Mouse (Mus musculus) right cerebral cortex, postnatal 36 days (tissue): Measurements from ENCODE around the gene Fndc3b.

Experiments
- DNase-seq, 2 experiments: peaks; one replicate each; pipeline ENCODE4 v3.0.0; 2022; ENCODE audit warnings: low spot score in 2 of 2, mixed read lengths in 1 of 2

Gene Fndc3b

GRCm38 (mm10) chr3:27709096-27709905, 1.8 kb downstream of the Fndc3b start:
- DNase-seq = no peak

GRCm38 (mm10) chr3:27708581-27708980, 2.5 kb downstream of the Fndc3b start:
- DNase-seq = no peak

GRCm38 (mm10) chr3:27705761-27706160, 5.3 kb downstream of the Fndc3b start:
- no peak for DNase-seq

GRCm38 (mm10) chr3:27705056-27705455, 6.1 kb downstream of the Fndc3b start:
- DNase-seq = no peak

- no peak for DNase-seq
Measured at GRCm38 (mm10) chr3:27704641-27705040, 6.5 kb downstream of the Fndc3b start.

GRCm38 (mm10) chr3:27703531-27703930, 7.6 kb downstream of the Fndc3b start:
- no peak for DNase-seq

- DNase-seq = no peak
Measured at GRCm38 (mm10) chr3:27703081-27703480, 8.0 kb downstream of the Fndc3b start.

DNA sequence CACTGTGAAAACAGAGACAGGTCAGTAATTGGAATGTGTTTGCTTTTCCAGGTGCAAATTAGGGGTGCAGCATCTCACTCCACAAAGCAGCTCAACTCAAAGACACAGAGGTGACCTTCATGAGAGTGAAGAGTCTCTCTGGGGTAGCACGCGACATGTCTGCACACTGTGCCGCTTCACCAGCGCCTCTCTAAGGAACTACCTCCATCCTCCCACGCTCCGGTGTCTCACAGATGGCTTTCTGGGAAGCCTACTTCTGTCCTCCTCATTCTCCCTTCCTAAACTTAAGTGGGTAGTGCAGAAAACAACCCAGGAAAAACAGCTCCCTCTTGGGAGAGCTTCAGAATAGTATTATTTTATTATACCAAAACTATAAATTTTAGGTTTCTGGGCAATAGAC, 12.4 kb downstream of the Fndc3b start:
- peak; percentile 64 to 80 for DNase-seq

DNA sequence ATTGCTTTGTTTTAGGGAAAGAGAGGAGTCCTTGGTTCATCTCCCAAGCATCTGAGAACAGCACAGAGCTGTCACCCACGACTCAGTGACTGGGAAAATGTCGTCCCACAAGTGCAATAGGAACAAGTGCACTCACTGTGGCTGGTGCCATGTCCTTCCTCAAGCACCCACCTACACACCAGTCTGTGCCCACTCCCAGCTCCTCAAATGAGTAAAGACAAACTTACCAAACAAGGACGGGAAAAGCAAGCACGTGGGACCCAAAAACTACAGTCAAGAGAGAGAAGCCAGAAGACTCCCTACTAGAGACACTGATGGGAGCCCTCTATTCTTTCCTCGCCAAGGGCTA, 14.7 kb downstream of the Fndc3b start:
- peak in 1 of 2 experiments; percentile 23 for DNase-seq

GRCm38 (mm10) chr3:27695612-27696448, 15.3 kb downstream of the Fndc3b start:
- DNase-seq = no peak

DNA sequence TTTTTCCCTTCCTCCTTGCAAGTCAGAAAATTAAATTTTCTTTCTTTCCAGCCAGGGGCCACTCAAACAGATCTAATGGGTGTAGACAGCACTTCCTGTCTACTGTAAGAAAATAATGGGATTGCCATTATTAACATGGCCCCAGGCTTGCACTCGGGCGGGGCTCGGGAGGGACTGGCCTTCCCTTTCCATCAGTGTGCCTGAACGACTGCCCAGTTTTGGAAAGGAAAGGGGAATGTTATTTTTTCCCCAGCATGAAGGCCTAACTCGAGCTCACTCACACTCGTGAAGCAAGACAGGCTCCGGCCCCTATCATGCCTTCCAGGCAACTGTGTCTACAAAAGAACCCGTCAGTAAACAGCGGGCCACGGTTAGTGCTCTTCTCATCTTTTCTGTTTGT, 16.5 kb downstream of the Fndc3b start:
- DNase-seq = no peak

DNA sequence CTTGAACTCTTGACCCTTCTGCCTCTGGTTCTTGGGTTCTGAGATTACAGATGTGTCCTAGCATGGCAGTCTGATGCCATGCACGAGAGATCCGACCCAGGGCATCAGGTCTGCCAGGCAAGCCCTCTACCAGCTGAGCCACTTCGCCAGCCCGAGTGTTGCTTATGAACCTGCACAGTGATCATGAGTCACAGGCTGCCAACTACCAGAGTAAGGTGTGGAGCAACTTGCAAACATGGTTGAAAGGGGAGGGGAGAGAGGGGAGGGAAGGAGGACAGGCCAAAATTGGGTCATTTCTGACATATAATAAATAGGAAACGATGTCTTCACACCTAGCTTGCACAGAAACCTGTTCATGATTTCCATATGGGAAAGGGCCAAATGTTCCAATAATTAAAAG, 17.0 kb downstream of the Fndc3b start:
- DNase-seq = no peak

GRCm38 (mm10) chr3:27691486-27692160, 19.5 kb downstream of the Fndc3b start:
- no peak for DNase-seq

GRCm38 (mm10) chr3:27690030-27690429, 21.1 kb downstream of the Fndc3b start:
- no peak for DNase-seq

GRCm38 (mm10) chr3:27689149-27689865, 21.8 kb downstream of the Fndc3b start:
- no peak for DNase-seq

GRCm38 (mm10) chr3:27686732-27687491, 24.2 kb downstream of the Fndc3b start:
- DNase-seq = no peak

GRCm38 (mm10) chr3:27685650-27686208, 25.4 kb downstream of the Fndc3b start:
- DNase-seq = no peak

DNA sequence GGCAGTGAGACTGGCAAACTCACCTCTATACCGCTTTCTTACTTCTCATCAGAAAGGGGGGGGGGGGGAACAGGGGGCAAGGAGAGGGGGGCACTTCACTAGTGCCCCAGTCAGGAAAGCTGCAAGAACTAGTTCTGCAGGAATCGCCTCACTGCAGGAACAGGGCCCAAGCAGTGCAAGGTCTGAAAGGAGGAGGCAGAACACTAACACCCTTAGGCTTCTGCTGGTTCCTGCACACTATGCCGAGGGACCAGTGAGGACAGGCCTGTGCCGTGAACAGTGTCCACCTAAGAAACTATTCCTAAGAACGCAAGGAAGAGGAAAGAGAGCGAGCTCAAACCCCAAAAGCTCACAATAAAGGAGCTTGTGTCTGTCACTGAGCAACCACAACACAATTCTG, 26.0 kb downstream of the Fndc3b start:
- no peak for DNase-seq

GRCm38 (mm10) chr3:27683374-27683773, 27.7 kb downstream of the Fndc3b start:
- no peak for DNase-seq

GRCm38 (mm10) chr3:27677574-27677973, 33.5 kb downstream of the Fndc3b start:
- DNase-seq = no peak

DNA sequence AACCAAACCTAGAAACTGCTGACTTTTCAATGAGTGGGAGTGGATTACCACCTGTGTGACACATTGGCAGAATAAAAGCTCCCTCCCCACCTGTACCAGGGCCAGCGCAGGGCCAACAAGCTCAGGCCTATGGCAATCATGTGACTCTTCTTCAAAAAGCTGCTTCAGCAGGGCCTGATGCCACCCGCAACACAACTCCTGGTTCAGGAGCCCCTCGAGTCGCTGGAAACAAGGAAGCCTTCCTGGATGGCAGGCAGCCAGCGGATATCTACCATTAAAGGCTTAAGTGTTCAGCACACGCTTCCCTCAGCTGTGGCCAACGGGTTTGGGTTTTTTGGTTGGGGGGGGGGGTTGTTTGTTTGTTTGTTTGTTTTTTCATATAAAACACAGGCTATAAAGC, 37.4 kb downstream of the Fndc3b start:
- no peak for DNase-seq
